Mouse (Mus musculus): ENCODE measurements around the gene Myo19.

DNA sequence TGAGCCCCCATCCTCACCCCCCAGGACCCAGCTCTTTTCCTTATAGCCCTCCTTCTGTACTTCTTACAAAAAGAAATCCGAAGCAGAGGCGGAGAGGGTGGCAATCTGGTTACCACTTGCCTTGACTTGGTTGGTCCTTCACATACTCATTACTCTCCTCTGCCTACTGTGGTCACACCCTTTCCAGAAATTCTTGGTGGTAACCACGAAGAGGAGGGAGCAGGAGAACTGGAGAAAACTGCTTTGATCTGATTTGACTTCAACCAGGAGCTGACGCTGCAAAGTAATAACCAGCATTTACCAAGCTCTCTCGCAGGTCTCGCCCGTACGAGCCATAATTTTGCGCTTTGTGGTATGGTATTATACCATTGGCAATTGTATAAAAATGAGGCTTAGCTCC lies 1.0 kb downstream of the Myo19 start:
- no peak for TF ChIP-seq CTCF (conservative IDR thresholded peaks at IDR 0.05; ENCODE audit: insufficient read depth, insufficient read length, low read depth, low read length)
- no peak for TF ChIP-seq POLR2A (IDR thresholded peaks at IDR 0.05; ENCODE audit: low read depth, low read length)
